Mouse (Mus musculus) T-helper 2 cell (primary cell): ENCODE measurements around the gene Islr2.

Source experiments
- in situ Hi-C: fragments of 300-600 bp; cut with MboI, MseI; formaldehyde crosslinking; loops from one replicate; pipeline ENCODE4 v1.15.1; 2025; ENCODE audit warnings: high pct_unique_total_duplicates

The Islr2 gene

DNA sequence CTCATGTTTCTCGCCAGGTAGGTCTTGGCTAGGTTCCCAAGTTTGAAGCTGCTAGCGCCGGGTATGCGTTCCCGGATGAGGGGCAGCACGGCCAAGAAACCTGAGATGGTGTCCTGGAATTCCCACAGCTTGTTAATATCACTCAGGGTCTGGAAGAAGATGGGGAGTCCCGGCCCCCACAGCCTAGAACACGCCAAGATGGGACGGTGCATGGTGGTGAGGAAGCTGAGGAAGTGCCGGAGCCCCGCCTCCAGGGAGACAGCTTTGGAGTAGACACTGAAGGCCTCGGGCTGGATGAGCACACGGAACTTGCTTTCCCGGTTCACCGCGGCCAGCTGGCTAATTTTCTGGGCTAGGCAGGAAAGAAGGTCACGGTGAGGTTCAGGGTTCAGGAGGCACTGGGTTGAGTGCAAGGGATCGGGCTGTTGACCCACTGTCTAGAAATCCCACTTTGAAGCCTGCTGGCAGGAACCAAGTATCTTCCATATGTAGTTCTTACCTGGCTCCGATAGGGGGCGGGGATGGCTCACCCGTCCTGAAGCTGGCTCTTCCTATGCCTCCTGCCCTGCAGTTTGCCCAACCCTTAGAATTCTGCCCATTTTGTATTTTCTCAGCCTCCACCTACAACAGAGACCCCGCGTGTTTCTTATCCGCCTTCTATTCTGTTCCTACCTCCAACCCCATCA lies 16.2 kb upstream of the Islr2 start:
- in situ Hi-C loops: no loop called here

GRCm38 (mm10) chr9:58218539-58218938 lies 14.4 kb upstream of the Islr2 start:
- in situ Hi-C loops: no loop called here

GRCm38 (mm10) chr9:58216402-58216801 lies 12.3 kb upstream of the Islr2 start:
- in situ Hi-C loops: no loop called here

GRCm38 (mm10) chr9:58214519-58215180 lies 10.5 kb upstream of the Islr2 start:
- in situ Hi-C loops: no loop called here

- in situ Hi-C loops: no loop called here
Observed at GRCm38 (mm10) chr9:58213865-58214264, 9.7 kb upstream of the Islr2 start.

DNA sequence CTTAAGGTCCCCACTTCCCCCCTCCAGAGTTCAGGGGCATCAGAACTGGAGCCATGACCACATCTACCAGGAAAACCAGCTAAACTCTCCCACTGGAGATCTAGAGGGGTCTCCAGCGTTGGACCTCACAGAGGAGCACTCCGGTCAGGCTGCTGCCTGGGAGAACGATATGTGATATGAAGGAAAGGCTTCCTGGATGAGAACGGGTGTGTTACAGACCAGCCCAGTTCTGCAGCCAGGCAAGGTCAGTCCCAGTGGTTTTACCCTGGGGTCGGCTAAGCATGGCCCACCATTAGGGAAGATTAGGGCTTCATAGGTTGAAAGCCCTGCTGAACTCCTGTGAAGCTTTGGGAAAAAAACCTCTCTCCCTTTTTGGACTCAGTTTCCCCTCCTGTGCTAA lies 9.3 kb upstream of the Islr2 start:
- in situ Hi-C loops: no loop called here

DNA sequence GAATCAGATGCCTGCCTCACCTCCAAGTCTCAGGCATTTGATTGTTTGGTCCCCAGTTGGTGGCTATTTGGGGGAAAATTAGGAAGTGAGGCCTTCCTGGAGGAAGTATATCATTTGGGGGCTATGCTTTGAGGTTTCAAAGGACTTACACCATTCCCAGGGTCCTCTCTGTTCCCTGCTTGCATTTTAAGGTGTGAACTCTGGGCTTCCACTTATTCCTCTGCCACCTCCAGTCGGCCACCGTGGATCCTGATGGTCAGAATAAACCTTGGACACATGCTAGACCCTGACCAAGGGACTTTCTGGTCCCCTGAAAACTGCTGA lies 6.1 kb upstream of the Islr2 start:
- in situ Hi-C loops: no loop called here

DNA sequence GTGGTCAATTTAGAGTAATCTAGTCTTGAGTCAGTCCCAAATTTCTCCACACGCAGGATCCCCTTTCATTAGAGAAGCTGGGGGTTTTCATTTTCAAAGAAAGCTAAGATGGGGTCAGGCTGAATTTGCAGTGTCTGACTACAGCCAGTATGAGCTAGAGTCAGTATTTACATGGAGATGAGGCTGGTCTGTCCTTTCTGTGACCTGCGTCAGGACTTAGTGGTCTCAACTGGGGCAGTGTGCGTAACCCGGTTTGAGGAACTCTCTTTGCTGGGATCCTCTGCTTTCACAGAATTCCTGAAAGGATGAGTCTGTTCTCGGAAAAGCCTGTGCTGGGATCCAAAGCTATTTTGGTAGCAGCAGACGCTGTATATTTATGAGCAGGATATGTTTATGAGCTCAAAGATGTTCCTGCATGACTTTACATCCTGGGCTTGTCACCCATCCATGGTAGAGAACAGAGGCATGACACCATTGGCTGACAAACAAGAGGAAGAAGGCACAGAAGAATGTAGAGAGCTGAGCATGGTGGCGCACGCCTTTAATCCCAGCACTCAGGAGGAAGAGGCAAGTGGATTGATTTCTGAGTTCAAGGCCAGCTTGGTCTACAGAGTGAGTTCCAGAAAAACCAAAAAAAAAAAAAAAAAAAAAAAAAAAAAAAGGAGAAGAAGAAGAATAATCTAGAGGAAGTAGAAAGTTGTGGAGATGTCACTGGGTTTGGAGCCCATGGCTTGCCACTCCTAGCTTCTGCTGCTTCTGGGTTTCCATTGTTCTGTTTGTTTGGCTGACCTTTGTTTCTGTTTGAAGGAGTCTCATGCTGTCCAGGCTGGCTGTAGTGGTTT lies 5.6 kb upstream of the Islr2 start:
- in situ Hi-C loops: no loop called here

DNA sequence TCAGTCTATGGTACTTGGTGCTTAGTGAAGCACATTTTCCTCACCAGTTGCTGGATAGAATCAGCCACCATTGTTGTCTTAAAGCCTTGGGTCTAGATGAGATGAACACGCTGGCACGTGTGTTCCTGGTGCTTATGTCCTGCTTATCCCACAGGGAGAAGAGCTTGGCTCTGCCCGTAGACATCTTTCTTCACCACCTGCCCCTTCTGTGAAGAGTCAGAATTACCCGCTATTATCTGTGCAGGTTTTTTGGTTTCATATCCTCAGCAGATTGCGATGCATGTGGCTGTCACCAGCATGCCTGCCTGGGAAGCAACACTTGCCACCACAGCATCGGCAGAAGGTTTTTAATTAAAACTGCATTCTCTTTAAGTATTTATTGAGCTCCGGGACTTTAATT lies 1.9 kb upstream of the Islr2 start:
- in situ Hi-C loops: no loop called here

DNA sequence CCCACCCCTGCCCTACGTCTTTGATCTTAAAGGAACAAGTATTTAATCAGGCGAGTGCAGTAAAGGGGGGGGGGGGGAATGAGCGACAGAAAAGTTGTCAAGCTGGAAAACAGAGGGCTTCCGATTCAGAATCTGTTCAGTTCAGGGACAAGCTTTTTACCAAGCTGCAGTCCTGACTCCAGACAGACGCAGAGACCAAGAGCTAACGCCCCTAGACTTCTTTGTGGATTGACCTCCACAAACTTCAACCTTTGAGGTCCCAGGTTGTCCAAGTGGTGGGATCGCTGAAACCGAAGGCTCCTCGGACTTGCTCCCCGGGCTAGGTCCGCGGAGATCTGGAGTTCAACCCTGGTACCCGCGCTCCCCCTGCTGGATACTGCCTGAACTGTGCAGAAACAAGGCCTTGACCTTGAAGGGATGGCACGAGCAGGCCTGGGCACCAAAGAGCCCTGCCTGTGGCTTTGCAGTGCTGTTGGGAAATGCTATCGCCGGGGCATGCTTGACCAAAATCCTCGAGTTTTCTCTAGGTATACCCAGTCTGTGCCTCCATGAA lies 405 bp upstream of the Islr2 start:
- in situ Hi-C loops: no loop called here

GRCm38 (mm10) chr9:58202676-58203453 lies 1.3 kb downstream of the Islr2 start:
- in situ Hi-C loops: no loop called here

DNA sequence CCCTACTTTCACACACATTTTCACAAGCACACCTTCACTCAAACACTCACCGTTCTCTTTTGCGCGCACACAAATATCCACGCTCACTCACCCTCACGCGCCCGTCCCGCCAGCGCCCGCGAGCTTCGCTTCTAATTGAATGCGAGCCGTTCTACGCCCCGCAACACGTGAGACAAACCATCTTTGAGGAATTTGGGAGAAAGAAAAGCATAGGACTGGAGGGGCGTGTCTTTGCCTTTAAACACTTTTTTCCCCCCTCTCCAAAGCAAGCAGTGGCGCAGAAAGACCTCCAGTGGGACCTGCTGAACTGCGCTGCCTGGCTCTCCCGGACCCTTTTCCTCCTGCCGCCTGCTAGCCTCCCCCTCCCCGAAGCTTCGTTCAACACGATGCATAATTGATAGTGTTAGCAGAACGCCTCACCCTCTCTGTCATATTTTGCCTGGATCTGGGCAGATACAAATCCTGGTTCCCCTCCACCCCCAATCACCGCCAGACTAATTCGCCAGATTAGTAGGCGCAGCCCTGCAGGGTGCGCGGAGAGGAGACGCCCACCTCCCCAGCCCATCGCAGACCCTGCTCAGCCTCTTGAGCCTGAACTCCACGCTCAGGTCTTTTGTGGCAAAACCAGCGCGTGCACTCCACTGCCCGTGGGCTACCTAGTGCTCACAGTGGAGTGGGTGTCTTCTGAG lies 2.1 kb downstream of the Islr2 start:
- in situ Hi-C loops: no loop called here

- in situ Hi-C loops: no loop called here
Observed at GRCm38 (mm10) chr9:58201091-58201842, 2.9 kb downstream of the Islr2 start.

GRCm38 (mm10) chr9:58200270-58201090 lies 3.6 kb downstream of the Islr2 start:
- in situ Hi-C loops: no loop called here

DNA sequence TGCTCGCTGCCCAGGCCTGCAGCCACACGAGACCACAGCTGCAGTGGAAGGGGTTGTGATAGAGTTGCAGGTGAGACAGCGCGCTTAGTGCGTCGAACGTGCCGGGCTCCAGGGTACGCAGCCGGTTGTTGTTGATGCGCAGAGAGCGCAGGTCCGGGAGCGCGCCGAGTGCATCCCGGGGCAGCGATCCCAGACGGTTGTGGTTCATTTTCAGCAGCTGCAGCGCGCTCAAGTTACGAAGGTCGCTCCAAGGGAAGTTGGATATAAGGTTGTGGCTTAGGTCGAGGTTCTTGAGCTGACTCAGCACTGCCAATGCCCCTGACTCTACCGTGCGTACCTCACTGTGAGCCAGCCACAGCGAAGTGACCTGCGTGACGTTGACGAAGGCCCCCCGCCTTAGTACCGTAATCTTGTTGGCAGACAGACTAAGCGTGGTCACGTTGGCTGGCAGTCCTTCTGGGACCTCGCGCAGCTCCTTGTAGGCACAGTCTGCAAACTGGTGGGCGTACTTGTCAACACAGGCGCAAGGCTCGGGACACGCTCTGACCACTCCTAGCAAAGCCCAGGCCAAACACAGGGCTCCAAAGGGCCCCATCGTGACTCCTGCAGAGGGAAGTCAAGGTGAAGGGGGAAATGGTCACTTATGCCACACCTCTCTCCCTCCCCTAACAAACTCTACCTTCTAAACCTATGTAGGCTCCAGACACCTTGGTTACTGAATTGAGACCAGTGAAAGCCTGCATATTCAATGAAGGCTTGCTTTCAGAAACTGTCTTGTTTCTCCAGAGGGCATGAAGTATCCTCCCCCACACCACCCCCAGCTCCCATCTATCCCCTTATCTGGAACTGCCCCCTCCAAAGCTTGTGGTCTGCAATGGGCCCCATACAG lies 4.5 kb downstream of the Islr2 start:
- in situ Hi-C loops: loop anchor here (5.0 kb wide), 1 partner anchor 157 kb away; no protein-coding TSS in a partner anchor

- in situ Hi-C loops: loop anchor here (5.0 kb wide), 1 partner anchor 157 kb away; no protein-coding TSS in a partner anchor
Observed at GRCm38 (mm10) chr9:58198801-58199371, 5.2 kb downstream of the Islr2 start.

DNA sequence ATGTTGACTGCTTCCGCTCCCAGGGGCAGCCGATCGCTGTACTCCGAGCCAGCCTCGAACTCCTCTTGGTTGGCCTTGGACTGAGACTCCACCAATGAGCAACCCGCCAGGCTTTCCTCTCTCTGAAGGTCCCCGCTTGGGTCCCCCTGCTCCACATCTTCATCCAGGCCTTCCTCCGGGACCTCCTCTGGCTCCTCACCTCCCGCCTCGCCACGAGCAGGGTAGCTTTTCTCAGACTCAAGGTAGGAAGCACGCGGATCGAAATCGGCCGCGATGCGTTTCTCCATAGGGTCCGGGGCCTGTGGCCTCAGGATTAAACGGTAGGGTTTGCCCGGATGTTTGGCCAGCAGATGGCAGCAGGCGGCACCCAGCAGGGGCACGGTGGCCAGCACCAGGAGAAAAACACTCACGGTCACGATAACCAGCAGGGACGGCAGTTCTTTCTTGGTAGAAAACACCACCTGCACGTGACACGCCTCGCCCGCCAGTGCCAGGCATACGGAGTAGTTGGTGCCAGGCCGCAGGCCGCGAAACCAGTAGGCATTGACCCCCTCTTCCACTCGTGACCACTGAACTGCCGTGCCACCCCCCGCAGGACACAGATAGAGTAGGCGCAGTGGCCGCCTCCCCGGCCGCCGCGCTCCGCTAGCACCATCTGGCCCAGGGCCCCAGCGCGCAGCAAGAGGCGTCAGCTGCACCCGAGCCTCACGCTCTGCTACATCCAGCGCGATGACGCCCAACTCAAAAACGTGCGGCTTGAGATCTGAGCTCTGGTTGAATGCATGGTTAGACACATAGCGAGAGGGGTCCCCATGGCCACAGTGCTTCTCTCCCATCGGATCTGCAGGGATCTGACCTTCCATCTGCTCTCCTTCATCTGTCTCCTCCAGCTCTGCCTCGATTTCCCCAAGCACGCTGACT lies 6.1 kb downstream of the Islr2 start:
- in situ Hi-C loops: loop anchor here (5.0 kb wide), 1 partner anchor 156 kb away; no protein-coding TSS in a partner anchor
